Mouse (Mus musculus) gastrocnemius, postnatal 4 days (tissue): ENCODE measurements at regions not wholly inside any gene's neighbourhood (a gene's known extent, or its start where the extent isn't known, plus 50 kb on each side); places are given as distances from the start of the nearest gene placed in this dataset.
A peak's percentile ranks its signal among the peaks of the same experiment; 100 is the strongest.

Source experiments
- DNase-seq, 2 experiments: peaks; one replicate each; pipeline ENCODE4 v3.0.0; 2021 to 2022; ENCODE audit warnings: low spot score in 2 of 2, mixed read lengths in 2 of 2

DNA sequence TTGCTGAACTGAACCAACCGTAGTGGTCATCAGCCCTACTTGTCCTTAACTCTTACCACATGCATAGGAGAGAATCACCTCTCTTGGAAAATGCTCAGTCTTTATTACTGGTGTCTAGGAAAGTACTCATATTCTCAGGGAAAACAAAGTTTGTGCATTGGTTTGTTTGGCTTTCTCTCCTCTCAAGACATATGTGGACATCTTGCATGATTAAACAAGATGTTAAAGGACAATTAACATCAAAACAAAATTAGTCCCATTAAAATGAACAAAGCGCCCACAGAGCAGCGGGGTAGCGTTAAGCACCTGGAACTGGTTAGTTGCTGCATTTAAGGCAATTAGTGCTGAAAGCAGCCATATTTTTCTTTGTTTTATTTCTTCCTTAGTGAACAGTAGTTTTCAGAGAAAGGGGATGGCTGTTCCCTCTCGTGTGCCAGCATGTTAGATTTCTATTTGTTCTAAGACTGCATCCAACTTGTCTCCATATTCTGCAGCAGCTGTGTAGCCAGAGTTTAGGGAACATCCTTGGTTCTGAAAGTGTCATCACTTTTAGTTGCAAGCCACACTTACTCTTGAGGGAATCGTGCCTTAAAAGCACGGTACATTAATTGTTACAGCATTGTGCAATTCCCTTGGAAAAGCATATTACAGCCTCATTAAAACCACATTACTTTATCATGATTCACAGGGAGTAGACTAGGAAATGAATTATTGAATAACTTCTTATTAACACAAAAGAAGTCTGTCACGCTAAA lies 137.7 kb downstream of the Ube2u start:
- no peak for DNase-seq

DNA sequence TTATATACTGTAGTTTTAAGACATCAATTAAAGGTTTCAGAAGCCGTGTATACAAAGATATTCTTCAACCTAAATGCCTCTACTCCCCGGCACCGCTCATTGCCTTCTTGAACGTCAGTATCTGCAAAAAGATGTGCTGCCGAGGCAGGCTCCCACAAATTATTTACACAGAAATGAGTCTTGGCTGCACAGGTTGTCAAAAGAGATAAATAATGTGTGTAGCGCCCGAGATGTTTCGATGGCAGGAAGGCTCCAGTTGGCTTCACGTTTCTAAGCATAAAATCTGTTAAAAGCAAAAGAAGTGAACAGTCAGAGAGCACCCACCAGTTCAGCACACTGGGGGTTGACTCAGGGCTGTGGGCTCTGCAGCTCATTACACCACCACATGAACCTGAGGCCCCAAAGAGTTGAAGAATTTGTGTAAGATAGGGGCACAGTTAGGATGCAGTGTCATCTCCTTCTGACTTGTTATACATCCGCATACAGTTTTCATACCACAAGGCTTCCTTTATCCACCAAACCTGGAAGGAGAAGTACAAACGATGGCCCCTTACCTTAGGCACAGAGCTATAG lies 138.4 kb downstream of the Ube2u start:
- no peak for DNase-seq

DNA sequence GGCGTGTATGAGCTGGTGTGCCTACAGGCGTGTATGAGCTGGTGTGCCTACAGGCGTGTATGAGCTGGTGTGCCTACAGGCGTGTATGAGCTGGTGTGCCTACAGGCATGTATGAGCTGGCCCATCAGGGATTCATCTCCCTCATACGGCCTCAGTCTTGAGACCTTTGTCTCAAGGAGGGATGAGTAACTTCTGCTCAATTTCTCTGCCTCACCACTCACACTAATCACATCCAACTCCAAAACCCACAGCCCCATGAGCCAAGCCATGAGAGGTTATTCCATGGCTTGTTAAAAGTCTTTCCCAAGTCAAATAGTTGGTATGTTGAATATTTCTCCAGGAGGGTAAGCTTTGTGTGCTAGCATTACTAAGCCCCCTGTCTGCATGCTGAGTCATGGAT lies 146.0 kb downstream of the Ube2u start:
- DNase-seq: no peak

DNA sequence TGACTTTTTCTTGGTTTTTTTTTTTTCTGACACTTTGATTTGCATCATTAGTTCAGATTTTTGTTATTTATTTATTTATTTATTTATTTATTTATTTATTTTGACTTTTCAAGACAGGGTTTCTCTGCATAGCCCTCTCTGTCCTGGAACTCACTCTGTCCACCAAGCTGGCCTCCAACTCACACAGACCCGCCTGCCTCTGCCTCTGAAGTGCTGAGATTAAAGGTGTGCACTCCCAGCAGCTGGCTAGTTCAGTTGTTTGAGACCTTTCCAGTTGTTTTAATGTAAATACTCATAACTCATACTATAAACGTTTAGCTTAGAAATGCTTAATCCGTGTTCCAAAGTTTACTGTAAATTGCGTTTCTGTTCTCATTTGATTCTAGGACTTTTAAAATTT lies 147.9 kb downstream of the Ube2u start:
- DNase-seq: no peak

DNA sequence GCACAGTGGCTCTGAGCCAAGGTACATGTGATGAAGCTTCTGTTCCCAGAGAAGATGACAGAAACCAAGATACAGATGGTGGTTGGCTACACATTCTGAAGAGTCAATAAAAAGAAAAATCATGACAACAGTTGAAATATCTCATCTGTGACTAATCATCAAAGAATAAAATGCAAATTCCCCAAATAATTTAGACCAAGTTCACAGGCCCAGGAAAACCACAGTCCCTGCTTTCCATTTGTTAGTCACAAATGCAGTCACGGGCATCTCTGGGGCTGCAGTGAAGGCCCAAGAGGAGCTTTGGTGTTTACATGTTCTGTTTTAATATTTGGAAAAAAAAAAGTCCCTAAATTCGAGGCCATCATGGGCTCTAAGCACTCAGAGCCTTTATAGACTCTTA lies 142.1 kb upstream of the Cachd1 start:
- DNase-seq: no peak

DNA sequence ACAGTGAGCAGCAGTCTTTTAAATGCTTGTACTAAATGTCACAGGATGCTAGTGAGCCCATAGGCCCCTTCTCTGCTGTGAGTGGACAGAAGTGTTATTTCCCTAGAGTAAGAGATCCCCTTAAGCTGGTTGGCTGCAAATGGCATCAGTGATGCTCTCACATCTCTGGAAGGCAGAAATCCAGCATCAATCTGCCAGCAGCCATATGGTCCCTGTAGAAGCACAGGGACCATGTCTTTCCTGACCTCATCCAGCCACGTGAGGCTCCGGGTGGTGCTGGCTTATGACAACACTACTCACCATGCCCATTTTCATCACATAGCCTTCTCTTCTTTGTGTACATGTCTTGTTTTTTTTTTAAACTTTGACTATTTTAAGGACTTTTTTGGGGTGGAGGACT lies 138.9 kb upstream of the Cachd1 start:
- no peak for DNase-seq

DNA sequence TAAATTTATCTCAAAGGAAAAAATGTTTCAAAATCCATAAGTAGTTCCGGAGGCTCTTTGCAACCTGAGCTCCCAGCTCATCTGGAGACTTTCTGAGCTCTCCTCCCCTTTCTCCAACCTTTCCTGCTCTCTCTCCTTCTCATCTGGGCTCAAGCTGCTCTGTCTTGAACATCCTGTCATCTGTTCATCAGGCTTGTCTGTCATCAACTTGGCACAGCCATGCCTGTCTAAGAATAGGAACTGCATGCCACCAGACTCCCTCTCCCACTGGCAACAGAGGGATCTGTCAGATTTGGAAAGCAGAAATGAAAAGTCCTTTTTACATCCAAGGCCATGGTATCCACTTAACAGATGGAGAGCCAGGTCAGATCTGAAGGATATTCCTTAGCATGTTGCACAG lies 115.3 kb upstream of the Cachd1 start:
- DNase-seq: no peak

DNA sequence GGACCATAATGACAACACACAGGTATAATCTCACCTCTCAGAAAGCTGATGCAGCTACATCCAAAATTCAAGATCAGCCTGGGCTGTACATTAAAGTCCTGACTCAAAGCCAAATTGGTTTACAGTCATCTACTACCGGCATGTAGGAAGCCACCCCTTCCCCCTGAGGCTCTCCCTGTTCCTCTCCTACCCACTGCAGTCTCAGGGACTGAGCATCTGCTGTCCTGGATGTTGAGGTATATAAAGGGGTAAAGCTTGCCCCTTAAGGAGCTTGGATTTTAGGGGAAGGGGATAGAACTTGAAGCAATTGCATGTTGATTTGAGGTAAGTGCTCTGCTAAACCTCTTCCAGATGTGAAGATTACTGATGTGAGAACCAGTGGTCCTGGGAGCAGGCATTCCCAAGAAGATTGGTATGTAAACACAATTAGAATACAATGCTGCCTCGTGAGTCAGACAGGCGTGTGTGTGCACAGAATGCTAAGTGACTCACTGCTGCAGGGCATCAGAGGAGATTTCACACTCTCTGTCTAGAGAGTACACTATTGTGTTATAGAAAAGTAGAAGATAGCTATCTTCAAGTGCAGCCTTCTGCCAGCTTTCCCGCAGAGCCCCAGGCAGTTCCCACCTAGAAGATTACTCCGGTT lies 111.7 kb upstream of the Cachd1 start:
- DNase-seq: no peak

DNA sequence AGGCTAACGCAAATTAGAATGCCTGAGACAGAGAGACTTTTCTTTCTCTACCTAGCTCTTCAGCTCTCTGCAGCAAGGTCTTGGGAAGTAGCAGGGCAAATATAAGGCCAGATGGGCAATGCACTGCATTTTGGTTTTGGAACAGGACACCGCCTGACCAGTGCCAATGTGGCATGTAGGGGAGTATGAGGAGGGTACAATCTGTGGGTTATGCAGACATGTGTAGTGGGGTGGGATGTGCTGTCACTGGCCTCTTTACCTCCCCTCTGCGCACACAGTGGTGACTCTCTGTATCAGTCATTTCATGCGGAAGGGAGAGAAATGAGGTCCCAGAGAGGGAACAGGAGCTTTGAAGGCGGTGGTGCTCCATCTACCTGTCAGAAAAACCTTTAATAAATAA lies 105.9 kb upstream of the Cachd1 start:
- no peak for DNase-seq

DNA sequence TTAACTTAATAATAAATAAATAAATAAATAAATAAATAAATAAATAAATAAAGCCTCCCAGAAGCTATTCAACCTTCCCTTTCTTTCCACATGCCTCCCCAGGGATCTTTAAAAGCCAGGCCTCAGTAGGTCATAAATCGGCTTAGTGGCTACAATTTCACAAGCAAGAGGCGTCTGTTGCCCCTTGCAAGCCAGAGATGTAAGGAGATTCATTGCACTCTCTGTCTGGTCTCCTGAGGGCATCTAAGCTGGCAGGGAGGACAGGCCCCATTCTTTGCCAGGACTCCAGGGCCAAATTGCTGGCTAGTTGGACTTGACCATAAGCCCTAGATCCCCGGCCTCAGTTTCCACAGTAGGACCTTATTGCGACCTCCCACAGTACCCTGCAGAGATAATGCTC lies 101.6 kb upstream of the Cachd1 start:
- no peak for DNase-seq

DNA sequence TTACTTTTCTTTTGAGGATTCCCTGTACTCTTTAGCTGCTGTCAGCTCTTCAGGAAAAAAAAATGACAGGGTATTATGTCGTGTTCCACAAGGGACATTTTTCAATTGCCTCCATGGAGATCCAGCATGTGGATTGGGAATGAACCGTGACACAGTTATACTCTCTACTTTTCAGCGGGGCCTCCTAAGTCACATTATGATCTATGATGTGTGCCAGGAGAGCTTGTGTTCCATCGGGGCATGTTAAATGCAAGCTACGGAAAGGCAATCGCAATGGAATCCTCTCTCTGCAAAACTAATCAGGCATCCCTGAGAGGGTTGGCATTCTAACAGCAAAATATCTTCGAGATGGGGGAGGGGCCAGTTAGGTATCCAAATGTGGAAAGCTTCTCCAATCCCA lies 92.7 kb upstream of the Cachd1 start:
- no peak for DNase-seq

DNA sequence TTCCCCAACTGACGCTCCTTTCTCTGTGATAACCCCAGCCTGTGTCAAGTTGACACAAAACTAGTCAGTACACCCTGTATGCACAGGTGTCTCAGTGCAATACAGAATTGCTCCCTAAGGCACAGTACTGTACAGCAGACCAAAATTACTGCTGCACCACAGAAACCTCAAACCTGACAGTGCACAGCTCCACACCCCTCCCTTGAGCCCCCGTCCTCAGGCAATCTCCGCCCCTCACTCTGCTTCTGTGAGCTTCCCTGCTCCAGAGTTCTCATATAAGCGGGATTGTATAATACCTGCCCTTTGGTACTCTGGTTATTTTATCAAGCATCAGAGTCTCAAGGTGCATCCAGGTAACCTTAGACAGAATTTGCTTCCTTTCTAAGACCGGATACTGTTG lies 76.5 kb upstream of the Cachd1 start:
- no peak for DNase-seq

DNA sequence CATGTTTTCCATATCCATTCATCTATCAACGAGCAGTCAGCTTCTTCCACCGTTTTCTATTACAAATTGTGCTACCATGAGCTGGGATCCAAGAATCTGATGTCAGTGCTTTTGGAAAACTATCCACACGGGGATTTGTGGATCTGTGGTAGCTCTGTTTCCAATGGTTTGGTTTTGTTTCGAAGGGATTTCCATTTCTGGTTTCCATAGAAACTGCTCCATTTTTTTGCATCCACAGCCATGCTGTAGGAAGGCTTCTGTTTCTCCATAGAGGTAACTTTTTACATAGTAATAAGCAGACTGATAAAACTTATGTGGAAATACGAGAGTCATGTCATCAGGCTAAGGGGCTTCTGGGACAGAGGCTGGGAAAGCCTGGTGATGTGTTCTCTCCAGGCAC lies 76.1 kb upstream of the Cachd1 start:
- no peak for DNase-seq

DNA sequence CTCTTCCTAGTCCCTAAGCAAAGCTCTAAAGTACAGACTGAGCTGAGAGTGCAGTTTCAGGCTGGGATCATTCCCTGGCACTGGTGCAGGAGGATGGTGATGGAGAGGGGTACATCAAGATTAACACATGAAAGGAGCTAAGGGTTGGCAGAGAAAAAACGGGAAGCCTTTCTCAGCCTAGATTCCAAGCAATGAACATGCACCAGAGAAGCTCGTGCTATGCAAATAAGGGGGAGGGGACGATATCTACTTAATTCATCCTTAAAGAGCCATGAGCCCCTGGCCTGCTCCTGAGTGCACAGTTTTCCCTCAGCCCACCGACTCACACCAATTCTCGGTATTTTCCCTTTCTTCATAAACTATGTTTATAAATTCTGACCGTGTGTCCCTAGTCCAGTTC lies 70.5 kb upstream of the Cachd1 start:
- DNase-seq: no peak

DNA sequence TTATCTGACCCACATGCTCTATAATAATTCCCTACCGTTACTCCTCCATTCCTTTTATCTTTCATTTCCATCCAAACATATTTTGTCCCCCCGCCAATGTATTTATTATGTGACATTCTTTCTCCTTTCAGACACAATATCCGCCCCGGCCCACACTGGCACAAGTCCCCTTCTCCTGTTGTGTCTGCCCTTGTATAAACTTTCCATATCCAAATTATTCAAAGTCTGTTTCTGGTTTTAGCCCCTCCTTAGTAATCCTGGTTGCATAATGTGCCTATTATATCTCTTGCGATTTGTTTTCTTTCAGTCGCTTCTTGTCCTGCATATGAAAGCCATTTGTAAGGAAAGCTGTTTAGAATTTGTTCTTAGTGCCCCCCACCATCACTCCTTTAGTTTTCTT lies 69.3 kb upstream of the Cachd1 start:
- no peak for DNase-seq

DNA sequence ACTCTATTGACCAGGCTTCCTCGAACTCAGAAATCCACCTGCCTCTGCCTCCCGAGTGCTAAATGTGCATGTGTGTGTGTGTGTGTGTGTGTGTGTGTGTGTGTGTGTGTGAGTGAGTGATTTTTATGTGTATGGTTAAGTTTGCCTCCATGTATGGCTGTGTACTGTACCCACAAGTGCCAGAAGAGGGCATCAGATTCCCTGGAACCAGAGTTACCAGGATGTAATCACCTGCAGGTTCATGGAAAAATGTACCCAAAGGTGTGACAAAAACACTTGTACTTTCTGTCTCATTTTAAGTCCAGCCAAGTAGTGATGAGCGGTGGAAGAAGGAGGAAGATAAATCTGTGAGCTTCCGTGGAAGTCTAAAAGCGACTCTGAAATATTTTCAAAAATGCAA lies 68.2 kb upstream of the Cachd1 start:
- no peak for DNase-seq

DNA sequence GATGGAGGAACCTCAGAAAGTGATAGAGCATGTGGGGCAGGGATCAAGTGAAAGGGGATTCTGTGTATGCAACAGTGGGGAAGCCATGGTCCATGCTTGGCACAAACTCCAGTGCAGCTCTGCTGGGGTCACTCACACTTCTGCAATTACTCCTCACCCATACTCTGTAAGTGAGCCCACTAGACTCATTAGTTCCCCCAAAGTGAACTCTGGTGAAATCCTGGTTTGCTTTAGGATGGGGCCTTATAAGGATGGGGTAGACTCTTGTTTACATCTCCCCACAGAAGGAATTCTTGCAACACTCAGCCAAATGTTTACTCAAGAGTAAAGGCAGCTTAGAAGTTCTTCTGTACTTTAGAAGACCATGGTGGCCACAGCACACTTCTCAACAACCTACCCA lies 62.2 kb upstream of the Cachd1 start:
- DNase-seq: no peak

DNA sequence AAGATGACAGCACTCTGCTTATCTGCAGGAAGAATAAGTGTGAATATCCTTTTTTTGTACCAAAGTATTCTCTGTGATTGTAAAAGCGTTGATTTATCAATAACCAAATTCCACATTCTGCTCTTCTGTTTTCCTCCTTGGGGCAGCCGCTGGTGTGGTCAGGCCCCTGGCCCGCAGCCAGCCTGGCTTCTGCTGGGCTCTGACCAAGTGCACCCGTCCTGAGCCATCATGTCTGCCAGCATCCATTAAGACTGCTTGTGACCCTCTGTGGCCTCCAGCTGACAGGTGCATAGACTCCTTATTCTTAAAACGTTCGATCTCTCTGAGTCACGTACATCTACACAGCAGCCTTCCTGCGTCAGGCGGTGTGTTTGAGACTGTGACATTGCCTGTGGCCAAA lies 58.9 kb upstream of the Cachd1 start:
- DNase-seq: no peak

DNA sequence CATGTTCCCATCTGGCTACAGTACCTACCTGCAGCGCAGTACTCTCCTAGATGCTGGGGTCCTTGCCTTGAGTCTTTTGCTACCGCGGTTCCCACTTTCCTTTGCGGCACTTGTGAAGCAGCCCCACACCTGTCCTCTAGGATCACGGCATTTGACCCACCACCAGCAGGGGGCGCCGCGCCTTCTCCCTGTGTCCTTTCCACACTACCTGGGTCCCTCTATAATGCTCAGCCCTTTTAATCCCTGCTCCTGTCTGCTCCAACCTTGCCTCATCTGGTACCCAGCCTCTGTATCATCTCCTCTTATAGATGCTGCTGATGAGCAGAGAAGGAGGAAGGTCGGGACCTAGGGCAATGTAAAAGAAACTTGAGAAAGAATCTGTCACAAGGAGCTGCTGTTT lies 53.9 kb upstream of the Cachd1 start:
- peak; percentile 24 to 50 for DNase-seq

DNA sequence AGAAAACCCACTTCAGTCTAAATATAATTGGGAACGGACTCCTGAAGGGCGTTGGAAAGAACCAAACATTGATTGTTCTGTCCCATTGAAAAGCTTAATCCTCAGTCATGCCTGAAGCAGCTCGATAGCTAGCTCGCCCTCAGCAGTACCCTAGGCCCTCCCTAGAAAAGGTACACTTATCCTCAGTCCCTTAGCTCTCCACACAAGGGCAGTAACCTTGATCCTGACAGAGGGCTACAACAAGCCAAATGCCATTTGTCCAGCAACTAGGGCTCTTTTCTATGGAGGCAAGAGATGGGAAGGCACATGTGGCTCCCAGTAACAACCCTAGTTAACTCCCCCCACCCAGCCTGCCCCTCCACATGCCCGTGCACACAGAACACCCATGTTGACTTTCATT lies 53.4 kb upstream of the Cachd1 start:
- no peak for DNase-seq

DNA sequence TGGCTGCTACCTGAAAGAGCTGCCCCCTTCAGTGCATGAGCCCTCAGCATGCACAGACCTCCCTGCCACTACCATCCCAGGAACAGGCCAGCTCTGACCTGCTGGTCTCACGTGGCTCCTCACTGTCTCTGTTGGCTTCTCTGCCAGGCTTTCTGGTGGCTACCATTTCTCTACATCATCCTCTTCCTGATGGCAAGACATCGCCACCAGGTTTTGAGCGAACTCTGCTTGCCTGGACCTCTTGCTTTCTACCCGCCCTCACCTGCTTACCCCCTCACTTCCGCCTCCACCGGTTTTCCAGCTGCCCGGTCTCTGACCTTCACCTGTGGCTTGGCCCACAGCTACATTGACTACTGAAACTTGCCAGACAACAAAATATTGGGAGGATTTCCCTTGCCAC lies 50.7 kb upstream of the Cachd1 start:
- DNase-seq: no peak

DNA sequence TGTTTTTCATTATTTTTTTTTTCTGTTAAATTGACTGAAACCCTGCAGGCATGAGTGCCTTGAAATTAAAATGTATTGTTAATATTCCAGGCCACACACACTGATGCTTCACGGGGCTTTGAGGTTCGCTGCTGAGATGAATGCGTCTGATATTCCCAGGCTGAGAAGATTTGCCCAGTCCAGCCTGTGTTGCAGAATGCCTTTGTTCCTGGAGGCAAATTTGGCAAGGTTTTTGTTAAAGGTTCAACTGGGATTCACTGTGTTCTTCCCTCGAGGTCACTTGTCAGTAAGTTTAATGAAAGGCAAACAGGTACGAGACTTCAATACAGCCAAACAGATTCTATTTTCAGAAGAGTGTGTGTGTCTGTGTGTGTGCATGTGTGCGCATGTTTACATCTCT lies 50.0 kb upstream of the Cachd1 start:
- no peak for DNase-seq
